Mouse (Mus musculus): ENCODE data around the gene Lsg1. TPM values are rescaled to one million over a fixed set of nuclear protein-coding genes. Genes with fewer than 3 reads are reported as not detected.

The Lsg1 gene
- polyA plus RNA-seq, 1 experiment from 2014 or later, result 49.3 TPM

- ATAC-seq, result peak; percentile 53; the same call in 1 of the 2 replicates
- Histone ChIP-seq H3K9ac (ENCODE audit: low read depth, low read length) (no peak overlapping the region), H3K4me2 (ENCODE audit: low read depth, low read length) (peak overlapping the region; percentile 35; the same call in 1 of the 2 replicates), H3K36me3 (ENCODE audit: control insufficient read depth, insufficient read depth, low read length) (no peaks in the 10 kb centered on the region), H3K4me1 (ENCODE audit: control insufficient read depth, insufficient read depth, low read length) (no peaks in the 10 kb centered on the region), H3K4me3 (ENCODE audit: low read length) (peak overlapping the region; percentile 17), H3K27me3 (replicated peaks; ENCODE audit: control insufficient read depth, insufficient read depth, low read length) (no peaks in the 10 kb centered on the region), H3K27ac (ENCODE audit: low read length) (no peak overlapping the region), H3K9me3 (ENCODE audit: control insufficient read depth, low read length) (no peaks in the 10 kb centered on the region)
- WGBS, result 24% methylated on average over 9 of the region's 9 CpGs
Measured at GRCm38 (mm10) chr16:30520361-30520823, 67.0 kb downstream of the Lsg1 start.

- Histone ChIP-seq H3K4me3 (ENCODE audit: low read length) (no peak overlapping the region), H3K36me3 (ENCODE audit: control insufficient read depth, insufficient read depth, low read length) (no peaks in the 10 kb centered on the region), H3K27me3 (replicated peaks; ENCODE audit: control insufficient read depth, insufficient read depth, low read length) (no peaks in the 10 kb centered on the region), H3K9me3 (ENCODE audit: control insufficient read depth, low read length) (no peaks in the 10 kb centered on the region), H3K27ac (ENCODE audit: low read length) (no peak overlapping the region), H3K4me1 (ENCODE audit: control insufficient read depth, insufficient read depth, low read length) (no peaks in the 10 kb centered on the region), H3K4me2 (ENCODE audit: low read depth, low read length) (no peak overlapping the region), H3K9ac (ENCODE audit: low read depth, low read length) (no peak overlapping the region)
- ATAC-seq, result no peak
- WGBS, result 73% methylated on average over 9 of the region's 9 CpGs
Measured at GRCm38 (mm10) chr16:30518635-30519034, 68.8 kb downstream of the Lsg1 start.

DNA sequence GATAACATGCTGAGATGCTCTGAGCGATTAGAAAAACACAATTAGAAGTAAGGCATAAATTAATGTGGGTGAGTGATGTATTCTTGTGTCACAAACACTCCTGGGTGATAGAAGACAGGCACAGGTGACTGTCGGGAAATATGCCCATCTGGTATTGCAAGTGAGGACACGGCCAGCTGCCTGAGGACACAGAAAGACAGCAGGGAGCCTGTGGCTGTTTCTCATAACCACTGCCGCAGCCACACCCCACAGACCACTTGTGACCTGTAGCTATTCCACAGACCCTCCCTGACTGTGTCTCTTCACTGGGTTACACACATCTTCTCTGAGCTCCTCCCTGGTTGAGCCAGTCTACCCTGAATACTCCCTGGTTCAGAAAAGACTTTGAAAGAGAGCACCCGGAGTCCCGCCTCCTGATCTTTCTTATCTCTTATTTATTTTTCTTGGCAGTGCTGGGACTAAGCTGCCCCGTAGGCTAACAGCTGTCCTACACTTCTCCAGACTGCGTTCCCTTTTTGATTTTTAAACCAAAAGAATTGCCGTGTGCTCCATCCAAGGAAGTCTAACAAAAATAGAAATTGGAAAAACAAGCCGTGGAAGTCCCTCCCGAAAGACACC, 69.6 kb downstream of the Lsg1 start:
- WGBS, result 38% methylated on average over 11 of the region's 11 CpGs
- no peaks in the 10 kb centered on the region; the same call in 1 of the 2 replicates for H3K4me1 ChIP-seq (ENCODE audit: control insufficient read depth, insufficient read depth, low read length)
- no peak overlapping the region for H3K4me3 ChIP-seq (ENCODE audit: low read length)
- no peaks in the 10 kb centered on the region for H3K36me3 ChIP-seq (ENCODE audit: control insufficient read depth, insufficient read depth, low read length)
- ATAC-seq, result peak; percentile 62
- no peaks in the 10 kb centered on the region for H3K27me3 ChIP-seq (replicated peaks; ENCODE audit: control insufficient read depth, insufficient read depth, low read length)
- no peaks in the 10 kb centered on the region for H3K9me3 ChIP-seq (ENCODE audit: control insufficient read depth, low read length)
- H3K4me2 ChIP-seq (ENCODE audit: low read depth, low read length), result 0 out of 2 replicates have a peak overlapping the region, but pooled peaks have one; percentile 2
- H3K27ac ChIP-seq (ENCODE audit: low read length), result no peak overlapping the region
- H3K9ac ChIP-seq (ENCODE audit: low read depth, low read length), result no peak overlapping the region

- WGBS, result 87% methylated on average over 9 of the region's 9 CpGs
- H3K36me3 ChIP-seq (ENCODE audit: control insufficient read depth, insufficient read depth, low read length), result no peaks in the 10 kb centered on the region
- H3K27ac ChIP-seq (ENCODE audit: low read length), result no peak overlapping the region
- no peak overlapping the region for H3K4me3 ChIP-seq (ENCODE audit: low read length)
- no peaks in the 10 kb centered on the region for H3K27me3 ChIP-seq (replicated peaks; ENCODE audit: control insufficient read depth, insufficient read depth, low read length)
- H3K4me2 ChIP-seq (ENCODE audit: low read depth, low read length), result no peak overlapping the region
- H3K4me1 ChIP-seq (ENCODE audit: control insufficient read depth, insufficient read depth, low read length), result peaks cover 6% of the 10 kb centered on the region
- ATAC-seq, result no peak
- no peaks in the 10 kb centered on the region for H3K9me3 ChIP-seq (ENCODE audit: control insufficient read depth, low read length)
- H3K9ac ChIP-seq (ENCODE audit: low read depth, low read length), result no peak overlapping the region
Measured at GRCm38 (mm10) chr16:30516993-30517392, 70.4 kb downstream of the Lsg1 start.

DNA sequence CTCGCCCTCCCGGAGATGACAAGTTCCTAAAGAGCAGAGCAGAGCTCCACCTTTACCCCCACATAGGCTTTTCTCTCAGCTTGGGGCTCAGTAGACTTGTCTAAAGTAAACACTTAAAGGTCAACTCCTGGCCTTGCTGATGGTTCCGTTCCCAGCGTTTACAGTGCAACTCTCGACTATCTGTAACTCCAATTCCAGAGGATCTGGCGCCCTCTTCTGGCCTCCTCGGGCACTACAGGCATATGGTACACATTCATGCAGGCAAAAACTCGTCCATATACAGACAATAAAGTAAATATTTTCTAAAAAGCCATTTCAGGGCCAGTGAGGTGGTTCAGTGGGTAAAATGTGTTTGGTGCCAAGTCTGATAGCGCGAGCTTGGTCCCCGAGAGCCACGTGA, 72.0 kb downstream of the Lsg1 start:
- Histone ChIP-seq H3K4me3 (ENCODE audit: low read length) (no peak overlapping the region), H3K4me2 (ENCODE audit: low read depth, low read length) (no peak overlapping the region), H3K4me1 (ENCODE audit: control insufficient read depth, insufficient read depth, low read length) (peaks cover 16% of the 10 kb centered on the region), H3K9me3 (ENCODE audit: control insufficient read depth, low read length) (no peaks in the 10 kb centered on the region), H3K27me3 (replicated peaks; ENCODE audit: control insufficient read depth, insufficient read depth, low read length) (no peaks in the 10 kb centered on the region), H3K36me3 (ENCODE audit: control insufficient read depth, insufficient read depth, low read length) (no peaks in the 10 kb centered on the region), H3K27ac (ENCODE audit: low read length) (no peak overlapping the region), H3K9ac (ENCODE audit: low read depth, low read length) (no peak overlapping the region)
- WGBS, result 70% methylated on average over 12 of the region's 12 CpGs
- ATAC-seq, result no peak

DNA sequence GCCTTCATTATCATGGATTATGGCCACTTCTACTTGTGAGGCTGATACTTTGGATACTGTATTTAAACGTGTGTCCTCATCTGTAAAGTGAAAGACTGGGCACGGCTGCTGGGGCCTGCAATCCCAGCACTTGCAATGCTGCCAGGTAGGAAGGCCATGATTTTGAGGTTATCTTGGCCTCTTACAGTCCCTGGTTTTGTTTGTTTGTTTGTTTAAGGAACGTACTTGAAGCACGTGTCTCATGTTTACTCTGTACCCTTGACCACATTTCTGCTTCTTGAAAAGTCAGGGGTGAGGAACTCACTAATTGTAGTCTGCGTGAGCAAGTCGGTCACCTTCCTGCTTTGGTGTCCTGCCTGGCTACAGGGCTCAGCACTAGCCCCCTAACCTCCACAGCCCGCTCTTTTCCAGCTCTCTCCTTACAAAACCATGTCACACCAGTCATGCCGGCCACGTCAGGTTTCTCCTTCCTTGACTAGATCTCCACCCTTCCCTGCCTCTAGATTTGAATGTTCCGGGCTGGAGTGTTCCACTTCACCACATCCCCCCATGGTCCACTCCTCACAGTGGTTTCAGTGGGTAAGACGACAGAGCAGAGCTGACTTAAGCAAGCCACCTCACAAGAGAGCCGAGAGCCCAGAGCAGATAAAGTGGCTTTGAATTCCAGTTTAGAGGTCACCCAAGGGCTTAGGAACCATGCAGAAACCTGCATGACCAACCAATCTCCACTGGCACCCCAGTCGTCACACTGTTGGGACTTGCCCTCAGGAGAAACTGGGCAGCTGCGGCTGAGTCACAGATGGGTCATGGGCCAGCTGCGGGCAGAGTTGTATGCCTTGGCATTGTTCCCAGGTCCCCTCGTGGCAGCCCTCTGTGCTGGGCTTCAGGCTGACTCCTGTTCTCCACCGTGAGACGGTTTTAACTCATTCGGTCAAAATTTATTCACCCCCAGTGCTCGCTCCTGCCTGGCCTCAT, 74.1 kb downstream of the Lsg1 start:
- peak; percentile 29; the same call in 1 of the 2 replicates for ATAC-seq

GRCm38 (mm10) chr16:30512375-30513049, 74.9 kb downstream of the Lsg1 start:
- no peaks in the 10 kb centered on the region for H3K9me3 ChIP-seq (ENCODE audit: control insufficient read depth, low read length)
- WGBS, result 31% methylated on average over 8 of the region's 8 CpGs
- H3K27me3 ChIP-seq (replicated peaks; ENCODE audit: control insufficient read depth, insufficient read depth, low read length), result no peaks in the 10 kb centered on the region
- H3K4me2 ChIP-seq (ENCODE audit: low read depth, low read length), result no peak overlapping the region
- peaks cover 22% of the 10 kb centered on the region for H3K4me1 ChIP-seq (ENCODE audit: control insufficient read depth, insufficient read depth, low read length)
- no peaks in the 10 kb centered on the region for H3K36me3 ChIP-seq (ENCODE audit: control insufficient read depth, insufficient read depth, low read length)
- no peak overlapping the region for H3K4me3 ChIP-seq (ENCODE audit: low read length)
- no peak overlapping the region for H3K9ac ChIP-seq (ENCODE audit: low read depth, low read length)
- ATAC-seq, result peak; percentile 53
- 0 out of 2 replicates have a peak overlapping the region, but pooled peaks have one; percentile 14 for H3K27ac ChIP-seq (ENCODE audit: low read length)

More for the DNA sequence above, 74.1 kb downstream of the Lsg1 start:
- no peaks in the 10 kb centered on the region for H3K36me3 ChIP-seq (ENCODE audit: control insufficient read depth, insufficient read depth, low read length)
- no peaks in the 10 kb centered on the region for H3K9me3 ChIP-seq (ENCODE audit: control insufficient read depth, low read length)
- WGBS, result 68% methylated on average over 20 of the region's 20 CpGs
- H3K27me3 ChIP-seq (replicated peaks; ENCODE audit: control insufficient read depth, insufficient read depth, low read length), result no peaks in the 10 kb centered on the region
- H3K27ac ChIP-seq (ENCODE audit: low read length), result no peak overlapping the region
- H3K4me1 ChIP-seq (ENCODE audit: control insufficient read depth, insufficient read depth, low read length), result peaks cover 22% of the 10 kb centered on the region
- no peak overlapping the region for H3K9ac ChIP-seq (ENCODE audit: low read depth, low read length)
- no peak overlapping the region for H3K4me3 ChIP-seq (ENCODE audit: low read length)
- no peak overlapping the region for H3K4me2 ChIP-seq (ENCODE audit: low read depth, low read length)

DNA sequence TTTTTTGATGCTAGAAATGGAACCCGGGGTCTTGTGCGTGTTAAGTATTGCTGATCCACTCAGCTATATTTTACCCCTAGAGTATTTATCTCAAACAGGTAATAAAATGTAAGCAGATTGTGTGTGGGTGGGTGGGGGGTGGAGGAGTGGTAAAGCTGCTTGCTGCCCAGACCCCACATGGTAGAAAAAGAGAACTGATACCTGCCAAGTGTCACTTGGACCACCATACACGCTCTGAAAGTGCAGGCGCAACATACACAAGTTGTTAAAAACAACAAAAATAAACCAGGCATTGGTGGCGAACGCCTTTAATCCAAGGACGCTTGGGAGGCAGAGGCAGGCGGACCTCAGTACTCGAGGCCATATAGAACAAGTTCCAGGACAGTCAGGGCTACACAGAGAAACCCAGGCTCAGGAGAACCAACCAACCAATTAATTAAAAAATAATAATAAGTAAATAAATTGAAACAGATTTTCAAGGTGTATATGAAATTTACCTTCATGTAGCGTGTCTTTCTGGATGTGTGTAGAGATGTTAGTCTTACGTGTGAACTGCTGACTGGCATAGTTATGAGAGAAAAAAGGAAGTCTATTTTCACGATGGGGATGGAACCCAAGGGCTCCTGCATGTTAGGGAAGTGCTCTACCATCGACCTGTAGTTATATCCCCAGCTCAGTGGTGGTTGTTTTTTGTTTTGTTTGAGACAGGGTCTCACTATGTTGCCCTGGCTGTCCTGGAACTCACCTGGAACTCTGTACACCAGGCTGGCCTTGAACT, 75.6 kb downstream of the Lsg1 start:
- Histone ChIP-seq H3K9me3 (ENCODE audit: control insufficient read depth, low read length) (no peaks in the 10 kb centered on the region), H3K27me3 (replicated peaks; ENCODE audit: control insufficient read depth, insufficient read depth, low read length) (no peaks in the 10 kb centered on the region), H3K4me3 (ENCODE audit: low read length) (peak overlapping the region; percentile 70), H3K9ac (ENCODE audit: low read depth, low read length) (peak overlapping the region; percentile 86), H3K4me1 (ENCODE audit: control insufficient read depth, insufficient read depth, low read length) (peaks cover 25% of the 10 kb centered on the region), H3K36me3 (ENCODE audit: control insufficient read depth, insufficient read depth, low read length) (no peaks in the 10 kb centered on the region), H3K27ac (ENCODE audit: low read length) (peak overlapping the region; percentile 89), H3K4me2 (ENCODE audit: low read depth, low read length) (peak overlapping the region; percentile 79)
- WGBS, result 70% methylated on average over 13 of the region's 13 CpGs
- ATAC-seq, result 0 out of 2 replicates have a peak, but pooled peaks have one; percentile 1

Data from intestine, embryonic 16.5 days (tissue).